In genomic region chr1:91539704-91540270, GRCm38 (mm10) we compare ENCODE assay signal across 7 mouse cellular contexts. TPM values are rescaled to one million over a fixed set of nuclear protein-coding genes. Genes with fewer than 3 reads are reported as not detected.
DNase-seq lines count a peak whose midpoint lies in the region; ATAC-seq and TF ChIP-seq lines count a peak whose summit lies in the region.

No protein-coding gene starts in this region.

- peak; percentile 13; the same call in 1 of the 2 replicates for ATAC-seq in heart, embryonic 14.5 days (ENCODE audit: insufficient number of reproducible peaks, insufficient read depth, low FRiP score, low read depth)

- under 1% methylated on average over 22 of the region's 22 CpGs for WGBS in heart, embryonic 14.5 days
- WGBS in macrophage (ENCODE audit: missing documents), result 3% methylated on average over 22 of the region's 22 CpGs
- 3% methylated on average over 22 of the region's 22 CpGs for WGBS in spleen, adult 2 months

- H3K27ac ChIP-seq in heart, embryonic 14.5 days (replicated peaks in 1 of 2; ENCODE audit: control insufficient read depth in 1 of 2, insufficient read depth in 1 of 2, low read depth in 2 of 2, low read length in 2 of 2), result peak overlapping the region; percentile 44 to 49; a peak in 3 of 4 replicates
- peak overlapping the region; percentile 10; the same call in 1 of the 2 replicates for H3K27ac ChIP-seq in macrophage
- peak overlapping the region; percentile 49; the same call in 1 of the 2 replicates for H3K27ac ChIP-seq in spleen, adult 2 months (ENCODE audit: insufficient read depth, low read length)

- H3K36me3 ChIP-seq in C2C12 (ENCODE audit: control insufficient read depth, insufficient read depth) (no peaks in the 10 kb centered on the region), E14TG2a.4 (ENCODE audit: insufficient read depth, low read length) (peaks cover 7% of the 10 kb centered on the region), macrophage (ENCODE audit: inconsistent target) (no peaks in the 10 kb centered on the region)
- H3K36me3 ChIP-seq in heart, embryonic 14.5 days (ENCODE audit: control insufficient read depth, insufficient read depth, low read length), result peaks cover 3% of the 10 kb centered on the region
- no peaks in the 10 kb centered on the region; the same call in 1 of the 2 replicates for H3K36me3 ChIP-seq in spleen, adult 2 months (ENCODE audit: control insufficient read depth, insufficient read depth, low read length)

- peaks cover 59% of the 10 kb centered on the region for H3K4me1 ChIP-seq in E14TG2a.4 (replicated peaks; ENCODE audit: low read depth, low read length)
- H3K4me1 ChIP-seq in heart, embryonic 14.5 days (ENCODE audit: control insufficient read depth in 2 of 2, insufficient read depth in 2 of 2, low read length in 2 of 2), result peaks cover 11 to 12% of the 10 kb centered on the region in 2 experiments
- peaks cover 4% of the 10 kb centered on the region; the same call in 1 of the 2 replicates for H3K4me1 ChIP-seq in spleen, adult 2 months (ENCODE audit: control insufficient read depth, insufficient read depth, insufficient read length)

- no peaks in the 10 kb centered on the region for H3K27me3 ChIP-seq in C2C12 (ENCODE audit: control insufficient read depth, insufficient read depth, insufficient read length)
- no peaks in the 10 kb centered on the region for H3K27me3 ChIP-seq in E14TG2a.4 (ENCODE audit: insufficient read depth, low read length)
- H3K27me3 ChIP-seq in heart, embryonic 14.5 days (ENCODE audit: control insufficient read depth, insufficient read depth, low read length), result peaks cover 2% of the 10 kb centered on the region
- H3K27me3 ChIP-seq in spleen, adult 2 months (ENCODE audit: control insufficient read depth, insufficient read depth, low read length), result no peaks in the 10 kb centered on the region

- peaks cover 16% of the 10 kb centered on the region for H3K79me2 ChIP-seq in C2C12 (ENCODE audit: control insufficient read depth, insufficient read depth)
- peaks cover 18% of the 10 kb centered on the region; the same call in 1 of the 2 replicates for H3K79me2 ChIP-seq in macrophage (ENCODE audit: inconsistent target)

- H3K9me3 ChIP-seq in E14TG2a.4 (ENCODE audit: low read length), result no peaks in the 10 kb centered on the region
- H3K9me3 ChIP-seq in heart, embryonic 14.5 days (ENCODE audit: control insufficient read depth, low read length), result no peaks in the 10 kb centered on the region

- peak overlapping the region; percentile 89 for H3K4me3 ChIP-seq in C2C12 (ENCODE audit: insufficient read depth, poor library complexity, severe bottlenecking)
- peak overlapping the region; percentile 98 for H3K4me3 ChIP-seq in E14TG2a.4 (replicated peaks; ENCODE audit: low read length)
- peak overlapping the region; percentile 74 to 89 for H3K4me3 ChIP-seq in heart, embryonic 14.5 days (ENCODE audit: control insufficient read depth in 1 of 2, insufficient read depth in 1 of 2, low read depth in 1 of 2, low read length in 2 of 2)
- H3K4me3 ChIP-seq in macrophage (ENCODE audit: inconsistent target), result peak overlapping the region; percentile 66
- H3K4me3 ChIP-seq in spleen, adult 2 months (ENCODE audit: extremely low read depth, insufficient read depth, insufficient read length), result peak overlapping the region; percentile 78

- peak overlapping the region; percentile 80 for H3K4me2 ChIP-seq in heart, embryonic 14.5 days (ENCODE audit: low read length)

- TF ChIP-seq CTCF in C2C12 (IDR thresholded peaks at IDR 0.05; ENCODE audit: control insufficient read depth, insufficient read depth, insufficient read length), result no peak
- TF ChIP-seq CTCF in E14TG2a.4 (conservative IDR thresholded peaks at IDR 0.05; ENCODE audit: low read length), result no peak
- no peak for TF ChIP-seq CTCF in spleen, adult 2 months (IDR thresholded peaks at IDR 0.05; ENCODE audit: extremely low read depth, insufficient read depth, insufficient read length, insufficient replicate concordance)

- no peak for TF ChIP-seq POLR2A in spleen, adult 2 months (IDR thresholded peaks at IDR 0.05; ENCODE audit: low read depth, low read length)

- peaks cover 9% of the 10 kb centered on the region for H3K79me3 ChIP-seq in C2C12 (ENCODE audit: low read depth)

- H3K9ac ChIP-seq in heart, embryonic 14.5 days (ENCODE audit: low read length), result peak overlapping the region; percentile 64

- H3ac ChIP-seq in C2C12 (ENCODE audit: control insufficient read depth, insufficient read length, low read depth), result peak overlapping the region; percentile 54

- DNase-seq in cerebellum, postnatal 36 days, result peak; percentile 28 to 40
- DNase-seq in kidney, postnatal 10 days, result peak; percentile 45
- no peak for DNase-seq in spleen, adult 2 months (ENCODE audit: low read depth in 1 of 2, low spot score in 2 of 2)

TF ChIP-seq in C2C12, 6 proteins besides CTCF, POLR2A, EP300 and RAD21:
- TF ChIP-seq MYOD1 (IDR thresholded peaks at IDR 0.05; ENCODE audit: control insufficient read depth, insufficient read length, low read depth), result no peak
- TF ChIP-seq MYOG (IDR thresholded peaks at IDR 0.05; ENCODE audit: control insufficient read depth, extremely low read depth, insufficient read length), result no peak
- no peak for TF ChIP-seq MAX (IDR thresholded peaks at IDR 0.05)
- no peak for TF ChIP-seq FOSL1 (IDR thresholded peaks at IDR 0.05; ENCODE audit: insufficient read depth, low read length, poor library complexity, severe bottlenecking)

RNA-seq across cellular contexts. Expression of gene Asb1, which starts 0.6 kb away (rescaled TPM):
- polyA plus RNA-seq in C2C12 (2012; fragmentation: generic; extraction: Trizol) (12.2 TPM), macrophage (2018) (2.5 to 4.2 TPM (median 2.9 TPM) in 3 replicates)
- polyA plus RNA-seq in heart, embryonic 14.5 days (2014; fragmentation: Nextera tagmentation; extraction: Ambion mirVana), result 5.7 and 7.5 TPM in 2 replicates
- total RNA-seq in macrophage (2018; cell fraction: chromatin; rRNA removed), result 10 to 100 TPM in 13 of 26 experiments, 1 to 10 TPM in 13; 1.1 to 19.8 (median 9.3) TPM
- total RNA-seq in macrophage (2018; cell fraction: cytosol; rRNA removed), result 1 to 10 TPM in 25 of 26 experiments, under 1 TPM in 1; 0.86 to 7.0 (median 5.1) TPM
- 10 to 100 TPM in 3 of 26 experiments, 1 to 10 TPM in 23; 2.2 to 14.3 (median 6.8) TPM for total RNA-seq in macrophage (2018; cell fraction: nucleus; rRNA removed)
- polyA plus RNA-seq in spleen, adult 2 months (2012; rRNA removed), result 9.8 and 15.9 TPM in 2 replicates

RNA-seq across cellular contexts. Expression of gene Traf3ip1, which starts 45.3 kb away (rescaled TPM):
- polyA plus RNA-seq in C2C12 (2012; fragmentation: generic; extraction: Trizol) (6.0 TPM), macrophage (2018) (2.7 to 4.3 TPM (median 3.1 TPM) in 3 replicates)
- 3.3 and 3.4 TPM in 2 replicates for polyA plus RNA-seq in heart, embryonic 14.5 days (2014; fragmentation: Nextera tagmentation; extraction: Ambion mirVana)
- 10 to 100 TPM in 12 of 26 experiments, 1 to 10 TPM in 13, under 1 TPM in 1; 0.66 to 16.9 (median 9.2) TPM for total RNA-seq in macrophage (2018; cell fraction: chromatin; rRNA removed)
- 1 to 10 TPM in 24 of 26 experiments, under 1 TPM in 2; 0.76 to 3.6 (median 2.5) TPM for total RNA-seq in macrophage (2018; cell fraction: cytosol; rRNA removed)
- 10 to 100 TPM in 1 of 26 experiments, 1 to 10 TPM in 25; 1.6 to 12.5 (median 5.3) TPM for total RNA-seq in macrophage (2018; cell fraction: nucleus; rRNA removed)
- polyA plus RNA-seq in spleen, adult 2 months (2012; rRNA removed), result 3.7 and 3.9 TPM in 2 replicates

Comparison
In these comparisons a context has a peak if more than half of its experiments do, and no peak if none do; other contexts are left out.
1. DNase-seq: peak in cerebellum, postnatal 36 days (2 of 2) and kidney, postnatal 10 days (single experiment); none in spleen, adult 2 months (0 of 2).
2. Peak in every context shown above with its lines, with median percentiles within 50 percentile points of each other: H3K4me3 ChIP-seq and H3K27ac ChIP-seq.